Mouse (Mus musculus): ENCODE results near the gene Idua.
A peak's percentile ranks its signal among the peaks of the same experiment; 100 is the strongest.

The Idua gene

DNA sequence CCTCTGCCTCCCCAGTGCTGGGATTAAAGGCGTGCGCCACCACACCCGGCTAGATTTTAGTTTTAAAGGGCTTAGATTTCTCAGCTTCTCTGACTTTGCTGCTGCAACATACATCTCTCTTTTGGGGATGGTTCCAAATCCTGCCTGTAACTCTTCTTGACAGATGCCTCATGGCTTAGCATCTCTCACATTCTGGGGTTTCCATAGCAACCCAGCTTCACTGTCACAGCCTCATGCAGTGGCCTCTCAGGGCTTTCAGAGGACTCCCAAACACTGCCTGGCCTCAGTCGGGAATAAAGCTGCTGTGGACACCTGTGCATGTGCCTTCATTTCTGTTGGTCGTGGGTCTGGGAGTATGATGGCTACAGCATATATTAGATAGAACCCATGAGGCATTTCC, 29.0 kb downstream of the Idua start:
- no peak for DNase-seq (ENCODE audit: low spot score)

- DNase-seq (ENCODE audit: low spot score) = no peak
These were observed 31.0 kb downstream of the Idua start for GRCm38 (mm10) chr5:108691152-108691551.

- peak; percentile 73 for DNase-seq (ENCODE audit: low spot score)
These were observed 32.1 kb downstream of the Idua start, which contains the start of gene Fgfrl1 for GRCm38 (mm10) chr5:108692271-108692670. Fgfrl1 (plus strand) TSS chr5:108692382.

DNA sequence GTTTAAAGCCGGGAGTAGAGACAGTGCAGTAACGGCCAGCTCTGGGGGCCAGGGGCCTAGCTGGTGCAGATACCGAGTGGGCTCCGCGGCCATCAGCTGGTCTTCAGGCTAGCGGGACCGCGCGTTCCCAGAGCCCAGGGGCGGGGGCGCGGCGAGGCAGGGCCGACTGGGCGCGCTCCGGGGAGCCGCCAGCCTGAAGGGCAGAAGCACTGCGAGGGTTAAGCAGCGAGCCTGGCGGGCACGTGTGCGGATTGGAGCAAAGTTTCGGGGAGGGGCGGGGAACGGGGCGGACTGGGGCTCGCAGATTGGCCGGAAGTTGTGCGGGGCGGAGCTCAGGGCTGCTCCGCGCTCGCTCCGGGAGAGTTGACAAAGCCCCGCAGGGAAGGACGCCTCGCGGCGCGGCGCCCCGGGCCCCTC, 33.7 kb downstream of the Idua start:
- DNase-seq (ENCODE audit: low spot score) = peak; percentile 73

DNA sequence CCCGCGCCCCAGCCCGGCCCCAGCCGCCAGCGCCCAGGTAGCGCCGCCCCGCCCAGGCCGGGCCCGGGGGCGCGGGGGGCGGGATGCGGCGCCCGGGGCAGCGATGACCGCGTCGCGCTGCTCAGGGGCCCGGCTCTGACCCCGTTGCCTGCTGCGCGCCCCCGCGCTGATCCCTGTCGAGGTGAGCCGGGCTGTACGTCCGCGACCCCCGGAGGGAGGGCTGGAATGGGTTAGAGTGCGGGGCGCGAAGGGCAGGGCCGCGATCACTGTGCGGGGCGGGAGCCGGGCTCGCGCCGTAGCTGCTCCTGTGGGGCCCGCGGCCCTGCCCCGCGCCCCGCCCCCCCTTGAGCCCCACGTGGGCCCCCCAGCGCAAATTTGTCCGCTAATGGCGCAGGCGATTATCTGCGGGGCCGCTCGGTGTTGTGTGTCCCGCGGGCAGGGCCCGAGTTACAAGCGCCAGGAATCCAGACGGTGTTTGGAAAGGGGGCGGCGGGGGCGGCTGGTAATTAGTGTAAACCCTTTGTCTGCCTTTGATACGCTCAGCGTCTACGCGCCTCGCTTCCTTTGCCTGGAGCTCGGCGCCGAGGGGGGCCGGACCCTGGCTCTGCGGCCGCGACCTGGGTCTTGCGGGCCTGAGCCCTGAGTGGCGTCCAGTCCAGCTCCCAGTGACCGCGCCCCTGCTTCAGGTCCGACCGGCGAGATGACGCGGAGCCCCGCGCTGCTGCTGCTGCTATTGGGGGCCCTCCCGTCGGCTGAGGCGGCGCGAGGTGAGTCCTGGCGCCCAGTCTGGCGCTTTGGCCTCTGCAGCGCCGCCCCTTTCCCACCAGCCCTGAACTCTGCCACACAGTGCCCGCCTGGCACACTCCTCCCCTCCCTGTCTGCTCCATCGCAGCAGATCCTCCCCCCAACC, 34.5 kb downstream of the Idua start:
- peak; percentile 23 for DNase-seq (ENCODE audit: low spot score)

DNA sequence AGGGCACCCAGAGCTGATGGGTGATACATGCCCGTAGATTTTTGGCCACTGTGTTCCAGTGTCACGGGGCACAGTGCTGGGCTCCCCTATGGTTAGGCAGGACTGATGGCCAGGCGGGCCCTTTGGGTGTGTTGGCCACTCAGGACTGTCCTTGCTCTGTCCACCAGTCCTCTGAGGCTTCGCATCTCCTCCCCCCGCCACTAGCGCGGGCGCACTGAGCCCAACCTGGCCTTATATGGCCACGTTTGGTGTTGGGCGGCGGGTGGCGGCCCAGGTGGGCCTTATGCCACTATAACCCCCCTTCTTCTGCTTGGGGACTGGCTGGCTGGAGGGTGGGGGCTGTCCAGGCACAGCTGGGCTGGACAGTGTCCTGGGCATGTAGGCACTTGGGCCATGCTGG, 35.7 kb downstream of the Idua start:
- no peak for DNase-seq (ENCODE audit: low spot score)

GRCm38 (mm10) chr5:108696542-108696941, 36.4 kb downstream of the Idua start:
- no peak for DNase-seq (ENCODE audit: low spot score)

- no peak for DNase-seq (ENCODE audit: low spot score)
These were observed 37.2 kb downstream of the Idua start for GRCm38 (mm10) chr5:108697341-108697753.

DNA sequence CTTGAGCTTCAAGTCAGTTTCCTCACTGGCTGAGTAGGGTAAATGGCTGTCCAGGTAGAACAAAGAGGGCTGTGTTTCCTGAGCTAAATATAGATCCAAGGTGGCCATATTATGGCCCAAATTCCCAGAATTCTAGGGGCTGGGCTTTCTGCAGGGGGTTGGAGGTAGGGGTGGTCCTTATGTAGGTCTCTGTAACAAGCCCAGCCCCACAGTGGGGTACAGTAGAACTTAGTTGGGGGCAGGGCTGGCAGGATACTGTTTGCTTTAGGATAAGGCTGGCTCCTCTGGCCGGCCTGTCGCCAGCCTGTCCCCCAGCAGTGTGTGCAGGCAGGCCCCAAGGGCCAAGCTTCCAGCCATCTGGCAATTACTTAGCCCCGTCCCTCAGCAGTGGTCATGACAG, 40.2 kb downstream of the Idua start:
- no peak for DNase-seq (ENCODE audit: low spot score)

DNA sequence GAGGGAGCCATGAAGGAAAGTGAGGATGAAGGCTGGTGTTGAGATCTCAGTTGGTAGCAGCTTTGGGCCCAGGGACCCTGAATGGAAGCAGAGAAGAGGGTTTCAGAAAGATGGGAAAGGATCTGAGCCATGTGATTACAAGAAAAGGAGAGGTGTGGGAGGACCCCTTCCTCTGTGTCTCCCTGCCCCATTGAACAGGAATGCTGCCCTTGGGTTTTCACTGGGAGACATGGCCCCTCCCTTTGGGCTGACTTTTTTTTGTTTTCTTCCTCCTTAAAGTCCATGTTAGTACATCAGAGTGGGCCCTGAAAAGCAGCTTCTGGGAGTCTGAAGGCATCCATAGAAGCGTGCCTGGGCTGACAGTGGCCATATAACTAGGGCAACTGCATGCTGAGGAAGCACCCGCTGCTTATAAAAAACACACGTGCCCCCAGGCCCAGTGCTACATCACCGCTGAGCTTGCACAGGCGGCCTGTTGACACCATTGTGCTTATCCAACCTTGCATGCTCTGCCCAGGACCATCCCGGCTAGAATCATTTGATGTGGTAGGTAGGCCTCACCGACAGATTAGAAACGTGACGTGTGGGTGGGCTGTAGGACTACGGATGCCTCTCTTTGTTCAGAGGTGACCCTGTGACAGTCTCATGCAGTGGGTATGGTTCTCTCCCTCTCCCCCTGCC, 41.4 kb downstream of the Idua start:
- no peak for DNase-seq (ENCODE audit: low spot score)

DNA sequence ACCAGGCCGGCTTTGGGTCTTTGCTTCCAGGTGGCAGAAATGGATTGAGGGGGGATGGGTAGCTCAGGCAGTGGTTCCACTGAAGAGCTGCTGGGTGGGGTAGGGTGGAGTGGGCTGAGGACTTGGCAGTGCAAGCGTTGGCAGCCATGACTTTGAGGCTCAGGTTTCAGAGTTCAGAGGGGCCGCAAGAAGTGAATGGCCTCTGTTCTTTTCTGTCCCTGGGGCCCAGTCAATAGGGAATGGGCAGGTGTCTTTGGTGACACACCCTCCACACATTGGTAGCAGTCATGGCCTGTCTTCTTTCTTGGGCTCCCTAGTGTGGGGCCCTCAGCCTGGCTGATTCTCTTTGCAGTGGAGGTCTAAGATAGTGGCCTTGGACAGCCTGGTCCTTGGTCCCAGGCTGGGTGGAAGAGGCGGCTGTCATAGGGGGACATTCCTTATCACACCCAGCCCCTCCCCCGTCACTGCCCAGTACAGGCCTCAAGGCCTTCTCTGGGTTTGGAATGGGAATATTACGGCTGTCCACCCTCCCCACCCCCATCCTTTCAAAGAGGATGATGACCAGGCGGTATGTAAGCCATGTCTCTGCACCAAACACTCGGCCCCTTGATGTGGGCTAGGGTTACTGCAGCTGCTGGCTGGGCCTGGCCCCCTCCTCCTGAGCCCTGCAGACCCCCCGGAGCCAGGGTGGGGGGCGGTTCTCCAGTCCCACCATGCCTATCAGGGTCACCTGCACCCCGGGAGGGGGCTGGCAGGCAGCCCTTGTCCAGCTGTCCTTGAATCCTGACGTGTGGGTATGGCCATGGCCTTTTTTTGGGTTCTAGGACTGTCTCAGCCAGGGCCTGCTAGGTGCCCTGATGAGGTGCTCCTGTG, 43.9 kb downstream of the Idua start:
- DNase-seq (ENCODE audit: low spot score) = no peak

DNA sequence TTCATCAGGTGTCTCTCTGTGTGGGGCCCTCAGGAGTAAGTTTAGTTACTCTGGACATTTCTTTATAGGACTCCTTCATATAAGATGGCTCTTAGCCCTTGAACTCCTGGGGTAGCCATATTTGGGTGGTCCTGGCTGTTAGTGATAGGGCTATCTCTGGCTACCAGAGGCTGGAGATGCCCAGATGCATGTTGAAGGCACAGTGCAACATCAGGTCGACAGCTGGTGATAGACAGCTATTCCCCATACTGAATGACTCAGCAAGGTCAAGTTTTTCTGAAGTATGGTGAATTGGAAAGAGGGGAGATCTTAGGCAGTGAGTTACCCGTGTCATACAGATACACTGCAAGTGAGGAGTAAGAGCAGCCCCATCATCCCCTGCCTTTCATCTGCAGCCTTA, 47.6 kb downstream of the Idua start:
- DNase-seq (ENCODE audit: low spot score) = no peak

DNA sequence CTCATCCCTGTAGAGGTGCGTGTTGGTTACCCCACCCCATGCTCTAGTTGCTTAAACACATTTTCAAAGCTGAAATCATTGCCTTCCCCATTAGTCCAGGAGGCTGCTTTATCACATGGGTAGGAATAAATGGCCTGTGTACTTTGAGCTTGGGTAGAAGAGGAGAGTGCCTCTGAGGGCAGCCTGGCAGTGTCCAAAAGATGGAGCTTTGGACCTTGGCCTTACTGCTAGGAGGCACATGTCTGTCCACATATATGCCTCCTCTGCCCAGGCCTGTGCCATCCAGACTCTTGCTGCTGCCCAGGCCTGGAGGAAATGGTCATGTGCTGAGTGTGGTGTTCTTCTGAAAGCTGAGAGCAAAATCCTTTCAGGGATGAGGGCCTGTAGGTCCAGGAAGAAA, 48.3 kb downstream of the Idua start:
- no peak for DNase-seq (ENCODE audit: low spot score)

DNA sequence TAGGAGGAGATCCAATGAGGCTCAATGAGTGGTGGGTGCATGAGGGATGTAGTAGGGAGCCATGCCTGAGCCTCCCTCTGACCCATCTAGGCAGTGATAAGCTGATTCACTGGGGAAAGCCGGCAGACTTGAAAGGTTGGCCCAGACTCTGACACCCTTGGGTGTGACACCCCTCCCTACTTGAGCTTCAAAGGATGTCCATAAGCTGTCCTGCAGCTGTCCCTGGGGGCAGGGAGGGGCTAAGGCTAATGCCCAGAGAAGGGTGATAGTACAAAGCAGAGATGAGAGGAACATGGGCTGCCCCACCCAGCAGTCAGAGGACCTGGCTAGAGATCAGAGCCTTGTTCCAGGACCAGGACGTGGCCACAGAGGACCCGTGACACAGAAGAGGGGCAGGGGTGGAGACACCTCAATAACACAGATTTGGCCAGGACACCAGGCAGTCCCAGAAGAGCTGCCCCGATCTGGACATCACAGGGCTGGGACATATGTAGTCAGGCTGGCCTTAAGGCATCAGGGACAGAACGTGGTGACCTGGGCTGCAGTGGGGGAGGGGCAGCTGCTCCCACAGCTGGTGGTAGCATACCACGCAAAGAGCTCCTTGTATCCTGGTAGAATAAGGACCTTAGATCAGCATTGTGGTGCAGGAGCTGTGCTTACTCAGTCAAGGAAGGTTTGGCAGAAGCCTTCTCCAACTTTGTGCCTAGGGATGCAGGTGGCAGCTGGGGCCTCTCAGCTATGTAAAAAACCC, 49.0 kb downstream of the Idua start:
- DNase-seq (ENCODE audit: low spot score) = no peak

DNA sequence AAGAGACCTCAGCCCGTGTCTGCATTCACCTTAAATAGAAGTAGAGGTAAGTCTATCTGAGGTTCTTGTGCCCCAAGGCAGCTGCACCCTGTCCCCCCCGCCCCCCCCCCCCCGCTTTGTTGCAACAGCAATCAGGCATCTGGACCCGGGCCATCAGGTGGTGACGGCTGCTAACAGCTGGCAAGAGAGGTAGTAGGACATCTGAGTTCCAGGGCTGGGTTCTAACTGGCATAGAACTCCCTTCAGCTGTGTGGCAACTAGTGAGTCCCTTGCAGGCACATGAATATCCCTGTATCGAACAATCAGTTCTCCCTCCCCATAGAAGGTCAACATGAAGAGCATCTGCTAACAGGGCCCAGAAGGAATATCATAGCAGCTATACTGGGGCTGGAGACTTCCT, 51.8 kb downstream of the Idua start:
- no peak for DNase-seq (ENCODE audit: low spot score)

DNA sequence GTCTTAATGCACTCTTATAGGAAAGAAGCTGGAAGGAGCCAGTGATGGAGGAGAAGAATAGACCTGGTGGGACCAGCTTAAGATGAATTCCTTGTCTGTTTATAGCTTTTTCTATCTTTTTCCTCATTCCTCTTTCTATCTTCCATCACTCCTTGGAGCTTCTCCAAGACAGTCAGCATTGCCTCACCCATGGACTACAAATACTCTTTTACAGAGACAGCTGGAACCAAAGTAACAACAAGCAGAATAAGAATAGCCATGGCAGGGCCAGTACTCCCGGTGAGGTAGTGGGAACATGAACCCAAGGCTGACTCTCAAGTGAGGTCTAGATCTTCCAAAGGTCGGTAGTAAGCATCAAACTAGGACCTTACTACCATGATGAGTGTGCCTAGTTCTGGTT, 53.0 kb downstream of the Idua start:
- no peak for DNase-seq (ENCODE audit: low spot score)

DNA sequence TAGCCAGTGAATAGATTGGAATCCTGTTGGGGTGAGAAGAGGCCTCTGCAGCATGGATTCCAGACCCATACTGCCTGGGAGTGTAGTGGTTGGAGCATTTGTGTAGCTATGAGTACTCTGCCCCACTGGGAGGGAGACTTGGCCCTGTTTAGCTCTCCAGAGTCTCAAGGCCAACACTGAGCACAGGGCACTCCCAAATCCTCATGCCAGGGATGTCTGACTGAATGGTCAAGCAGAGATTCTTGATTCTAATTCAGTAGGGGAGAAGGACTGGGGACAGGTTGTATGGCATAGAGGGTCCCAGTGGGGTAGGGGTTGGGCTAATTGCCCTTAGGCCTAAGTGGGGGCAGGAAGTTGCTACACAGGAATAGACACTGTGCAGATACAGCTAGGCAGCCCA, 53.6 kb downstream of the Idua start:
- DNase-seq (ENCODE audit: low spot score) = no peak

DNA sequence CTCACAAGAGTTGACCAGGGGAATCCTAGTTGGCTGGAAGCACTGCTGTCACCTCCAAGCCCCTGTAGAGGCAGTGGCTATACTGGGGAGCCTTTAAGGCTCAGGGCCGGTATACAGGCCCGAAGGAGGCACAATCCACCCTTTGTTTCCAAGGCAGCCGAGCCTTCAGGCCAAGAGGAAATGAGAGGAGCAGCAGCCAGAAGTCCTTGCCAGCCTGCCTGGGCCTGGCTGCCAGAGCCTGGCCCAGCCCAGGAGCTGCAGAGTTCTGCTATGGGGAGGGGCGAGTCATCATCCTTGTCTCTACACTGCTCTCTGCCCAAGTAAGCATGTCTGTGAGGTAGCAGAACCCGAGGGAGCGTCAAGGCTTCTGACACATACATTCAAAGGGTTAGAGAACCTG, 54.0 kb downstream of the Idua start:
- DNase-seq (ENCODE audit: low spot score) = no peak

DNA sequence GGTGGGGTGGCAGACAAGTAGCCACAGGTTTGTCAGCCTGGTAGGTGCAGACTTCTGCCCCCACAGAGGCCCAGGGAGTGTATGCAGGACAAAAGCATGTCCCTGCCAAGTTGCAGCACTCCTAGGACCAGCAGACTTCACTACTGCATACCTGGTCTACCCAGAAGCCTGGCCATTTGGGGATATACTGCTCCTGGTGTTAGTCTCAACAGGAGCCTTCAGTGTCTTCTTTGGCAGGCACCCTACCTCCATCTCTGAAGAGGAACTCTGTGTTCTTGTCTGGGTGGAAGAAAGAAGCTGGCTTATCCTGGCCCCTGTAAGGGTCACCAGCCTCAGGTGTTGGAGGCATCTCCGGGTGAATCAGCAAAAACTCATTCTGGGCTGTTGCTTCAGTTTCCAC, 55.8 kb downstream of the Idua start:
- DNase-seq (ENCODE audit: low spot score) = no peak

GRCm38 (mm10) chr5:108718051-108718450, 57.9 kb downstream of the Idua start:
- no peak for DNase-seq (ENCODE audit: low spot score)

- DNase-seq (ENCODE audit: low spot score) = no peak
These were observed 59.6 kb downstream of the Idua start for GRCm38 (mm10) chr5:108719761-108720160.

DNA sequence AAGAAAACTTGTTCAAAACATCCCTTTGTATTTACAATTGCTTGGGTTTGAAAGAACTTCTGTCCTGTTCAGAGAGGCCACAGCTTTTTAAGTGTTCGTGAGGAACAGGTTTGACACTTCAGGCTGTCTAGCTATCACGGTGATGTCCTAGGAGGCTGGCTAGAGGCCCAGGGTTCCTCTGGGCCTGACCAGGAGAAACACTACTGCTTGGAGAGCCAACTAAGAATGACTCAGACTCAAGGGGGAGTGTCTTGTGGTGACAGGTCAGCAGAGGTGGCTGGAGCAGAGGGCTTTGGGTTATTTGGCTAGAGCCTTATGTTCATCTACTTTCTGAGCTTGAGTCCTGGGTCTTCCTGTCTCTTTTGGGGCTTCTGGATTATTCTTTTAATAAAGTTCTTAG, 63.9 kb downstream of the Idua start:
- DNase-seq (ENCODE audit: low spot score) = no peak
